Mouse (Mus musculus) urinary bladder, postnatal 4 days (tissue): ENCODE results near the gene Rbbp6.

Experiments used
- DNase-seq, 2 experiments: peaks; one replicate each; pipeline ENCODE4 v3.0.0; 2021 to 2022; ENCODE audit warnings: low spot score in 2 of 2

The Rbbp6 gene

GRCm38 (mm10) chr7:122970864-122971420 lies 5.5 kb downstream of the Rbbp6 start:
- no peak for DNase-seq

DNA sequence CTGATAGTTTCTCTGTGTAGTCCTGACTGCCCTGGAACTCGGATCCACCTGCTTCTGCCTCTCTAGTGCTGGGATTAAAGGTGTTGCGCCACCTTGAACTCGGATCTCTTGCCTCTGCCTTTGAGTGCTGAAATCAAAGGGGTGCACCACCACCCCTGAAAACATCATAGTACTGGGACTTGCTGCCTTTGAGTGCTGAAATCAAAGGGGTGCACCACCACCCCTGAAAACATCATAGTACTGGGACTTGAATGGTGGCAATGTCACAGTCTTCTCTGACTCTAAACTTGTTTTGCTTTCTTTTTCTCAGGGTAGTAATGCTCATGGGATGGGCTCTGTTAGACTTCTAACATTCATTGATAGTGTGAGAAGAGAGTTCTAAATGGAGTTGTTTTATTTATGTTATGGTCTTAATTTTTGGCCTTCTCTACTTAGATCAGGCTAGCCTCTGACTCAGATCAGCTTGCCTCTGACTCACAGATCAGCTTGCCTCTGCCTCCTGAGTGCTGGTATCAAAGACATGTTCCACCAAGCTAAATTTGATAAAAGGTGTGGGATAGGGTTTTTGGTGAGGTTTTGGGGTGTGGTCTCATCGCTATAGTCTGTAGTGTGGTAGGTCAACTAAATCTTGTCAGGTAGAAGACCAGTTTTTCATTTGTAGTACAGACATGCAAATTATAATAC lies 6.7 kb downstream of the Rbbp6 start:
- no peak for DNase-seq

GRCm38 (mm10) chr7:122979514-122979913 lies 14.0 kb downstream of the Rbbp6 start:
- DNase-seq = no peak

GRCm38 (mm10) chr7:122998189-122998588 lies 32.7 kb downstream of the Rbbp6 start:
- DNase-seq = no peak

- DNase-seq = no peak
These were observed 34.4 kb downstream of the Rbbp6 start for GRCm38 (mm10) chr7:122999871-123000396.

- no peak for DNase-seq
These were observed 35.3 kb downstream of the Rbbp6 start for GRCm38 (mm10) chr7:123000796-123001195.

- no peak for DNase-seq
These were observed 36.0 kb downstream of the Rbbp6 start for GRCm38 (mm10) chr7:123001341-123002027.

- no peak for DNase-seq
These were observed 36.5 kb downstream of the Rbbp6 start for GRCm38 (mm10) chr7:123002028-123002410.

GRCm38 (mm10) chr7:123003207-123003606 lies 37.7 kb downstream of the Rbbp6 start:
- no peak for DNase-seq

GRCm38 (mm10) chr7:123004442-123004841 lies 39.0 kb downstream of the Rbbp6 start:
- no peak for DNase-seq

DNA sequence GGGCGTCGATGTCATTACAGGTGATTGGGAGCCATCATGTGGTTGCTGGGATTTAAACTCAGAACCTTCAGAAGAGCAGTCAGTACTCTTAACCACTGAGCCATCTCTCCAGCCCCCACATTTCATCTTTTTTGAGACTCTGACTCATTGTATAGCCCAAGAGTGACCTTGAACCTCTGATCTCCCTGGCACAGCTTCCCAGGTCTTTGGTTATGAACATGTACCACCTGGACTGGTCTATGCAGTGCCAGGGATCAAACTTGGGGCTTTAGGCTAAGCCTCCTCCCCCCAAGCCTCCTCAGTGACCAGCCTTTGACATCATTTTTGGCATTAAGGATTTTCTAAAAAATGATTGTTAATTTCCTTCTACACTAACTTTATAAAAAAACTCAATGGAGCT lies 40.8 kb downstream of the Rbbp6 start:
- no peak for DNase-seq

DNA sequence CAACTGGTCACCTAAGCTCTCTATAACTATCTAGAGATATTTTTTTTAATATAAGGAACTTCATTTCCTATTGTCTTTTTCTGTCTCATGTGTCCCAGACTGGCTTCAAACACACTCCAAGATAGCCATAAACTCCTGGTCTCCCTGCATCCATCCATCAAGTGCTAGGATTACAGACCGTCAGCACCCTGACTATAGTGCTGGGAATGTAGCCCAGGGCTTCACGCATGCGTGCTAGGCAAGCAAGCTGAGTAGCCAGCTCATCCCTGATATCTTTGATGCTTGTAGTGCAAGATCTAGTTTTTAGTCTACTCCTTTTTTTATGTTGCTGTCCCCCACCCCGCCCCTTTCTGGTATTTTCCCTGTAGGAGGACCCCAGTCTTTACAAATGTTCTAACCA lies 42.3 kb downstream of the Rbbp6 start:
- no peak for DNase-seq

DNA sequence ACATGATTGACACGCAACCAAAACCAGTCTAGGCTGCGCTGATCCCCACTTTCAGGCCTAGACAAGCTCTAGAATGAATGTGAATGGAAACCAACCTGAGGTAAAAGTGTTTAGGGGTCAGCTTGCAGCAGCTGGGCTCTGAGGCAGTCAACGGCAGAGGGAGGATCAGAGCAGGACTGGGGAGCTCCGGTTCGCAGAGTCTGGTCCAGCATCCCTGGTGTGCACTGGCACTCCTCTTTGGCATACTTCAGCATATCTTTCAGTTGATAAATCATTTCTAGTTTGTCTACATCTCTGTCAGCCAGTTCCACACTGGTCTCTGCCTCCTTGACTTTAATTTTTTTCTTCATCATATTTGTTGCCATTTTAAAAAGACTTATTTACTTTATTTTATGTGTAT lies 48.0 kb downstream of the Rbbp6 start:
- DNase-seq = no peak

DNA sequence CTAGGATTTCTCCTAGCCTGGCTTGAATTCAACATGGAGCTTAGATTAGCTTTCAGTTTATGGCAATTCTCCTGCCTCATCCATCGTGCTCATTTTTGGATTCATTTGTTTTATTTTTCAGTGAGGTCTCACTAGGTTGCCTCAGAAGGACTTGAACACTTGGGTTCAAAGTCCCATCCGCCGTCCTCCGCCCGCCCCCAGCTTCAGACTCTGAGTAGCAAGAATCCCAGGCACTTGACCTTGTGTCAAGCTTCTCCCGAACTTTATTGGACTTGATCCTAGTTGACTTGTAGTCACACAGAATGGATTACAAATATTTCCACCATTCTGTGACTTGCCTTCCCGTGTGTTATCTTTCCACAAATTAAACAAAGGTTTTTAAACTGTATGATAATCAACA lies 49.2 kb downstream of the Rbbp6 start:
- no peak for DNase-seq

GRCm38 (mm10) chr7:123017627-123018026 lies 52.1 kb downstream of the Rbbp6 start:
- no peak for DNase-seq

DNA sequence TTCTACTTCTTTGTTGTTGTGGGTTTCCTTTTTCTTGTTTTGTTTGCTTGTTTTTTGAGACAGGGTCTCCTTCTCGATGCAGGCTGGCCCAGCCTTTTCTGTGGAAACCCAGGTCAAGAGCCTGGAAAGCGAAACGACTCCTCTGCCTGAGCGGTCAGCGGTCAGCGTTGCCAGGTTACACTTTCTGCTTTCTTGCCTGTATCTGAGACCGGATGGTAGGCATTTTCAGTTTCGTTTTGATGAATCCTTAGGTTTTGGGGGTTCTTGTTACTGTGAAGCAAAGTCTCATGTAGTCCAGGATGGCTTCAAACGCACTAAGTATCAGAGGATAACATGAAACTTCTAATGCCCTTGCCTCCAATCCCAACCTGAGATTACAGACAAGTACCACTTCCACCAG lies 59.6 kb downstream of the Rbbp6 start:
- DNase-seq = no peak

DNA sequence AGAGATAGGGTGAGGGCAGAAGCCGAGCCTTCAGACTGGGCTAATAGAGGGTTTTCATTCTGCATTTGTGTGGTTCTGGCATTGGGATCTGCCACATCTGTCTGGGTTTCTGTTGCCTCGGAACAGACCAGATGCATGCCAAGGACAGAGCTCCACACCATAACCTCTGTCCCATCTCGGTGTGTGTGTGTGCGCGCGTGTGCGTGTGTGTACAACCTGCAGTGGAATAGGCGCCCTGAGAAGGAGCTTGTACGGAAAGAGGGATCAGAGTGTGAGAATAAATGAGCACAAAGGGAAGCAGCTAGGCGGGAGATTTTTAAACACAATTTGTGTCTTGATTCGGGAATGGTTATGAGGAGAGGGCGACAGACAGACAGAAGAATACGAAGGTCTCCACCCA lies 64.8 kb downstream of the Rbbp6 start:
- no peak for DNase-seq

GRCm38 (mm10) chr7:123030709-123031181 lies 65.3 kb downstream of the Rbbp6 start:
- peak in 1 of 2 experiments; percentile 66 for DNase-seq

GRCm38 (mm10) chr7:123031211-123031743 lies 65.8 kb downstream of the Rbbp6 start:
- DNase-seq = no peak

GRCm38 (mm10) chr7:123035314-123035713 lies 69.8 kb downstream of the Rbbp6 start:
- DNase-seq = no peak

- DNase-seq = no peak
These were observed 73.8 kb downstream of the Rbbp6 start for GRCm38 (mm10) chr7:123039302-123039701.

- DNase-seq = no peak
These were observed 79.7 kb downstream of the Rbbp6 start for GRCm38 (mm10) chr7:123045146-123045545.
